Mouse (Mus musculus): ENCODE measurements around the gene Edf1.

- TF ChIP-seq EP300 (IDR thresholded peaks at IDR 0.05; ENCODE audit: insufficient read depth, low read depth, low read length) (no peak), CTCF (IDR thresholded peaks at IDR 0.05) (no peak), POLR2A (IDR thresholded peaks at IDR 0.05; ENCODE audit: insufficient read depth, low read depth, low read length) (no peak)
Measured at GRCm38 (mm10) chr2:25580621-25581101, 23.0 kb downstream of the Edf1 start.
